ENCODE assay signal across 7 mouse cellular contexts in the genomic region with DNA sequence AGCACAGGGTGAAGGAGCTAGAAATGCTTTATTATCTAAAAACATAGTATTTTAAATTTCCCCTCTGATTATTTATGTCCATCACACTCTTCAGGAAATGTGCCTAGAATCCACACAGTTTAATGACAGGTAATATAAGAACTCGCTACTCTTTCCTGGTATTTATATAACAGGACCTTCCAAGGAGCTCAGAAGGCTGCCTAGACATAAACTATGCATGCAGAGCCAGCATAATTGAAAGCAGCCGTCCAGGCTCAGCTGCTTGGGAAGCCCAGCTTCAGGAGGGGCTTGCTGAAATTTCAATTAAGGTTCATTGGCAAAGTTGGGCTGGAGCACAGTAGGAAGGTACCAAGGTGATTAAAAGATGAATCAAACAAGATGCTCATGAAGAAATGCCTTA. TPM values are rescaled to one million over a fixed set of nuclear protein-coding genes. Genes with fewer than 3 reads are reported as not detected.
DNase-seq lines count a peak whose midpoint lies in the region; ATAC-seq and TF ChIP-seq lines count a peak whose summit lies in the region.

No protein-coding gene starts in this region.

- H3K27me3 ChIP-seq in heart, postnatal 0 days (ENCODE audit: control insufficient read depth, insufficient read depth, low read length) = no peaks in the 10 kb centered on the region
- H3K27me3 ChIP-seq in liver, embryonic 16.5 days (ENCODE audit: control insufficient read depth, insufficient read depth, low read depth, low read length) = no peaks in the 10 kb centered on the region
- H3K27me3 ChIP-seq in thymus, adult 2 months (ENCODE audit: control insufficient read depth, insufficient read depth, low read length) = no peaks in the 10 kb centered on the region

- TF ChIP-seq CTCF in heart, postnatal 0 days (IDR thresholded peaks at IDR 0.05; ENCODE audit: low read depth) = no peak
- no peak for TF ChIP-seq CTCF in thymus, adult 2 months (IDR thresholded peaks at IDR 0.05; ENCODE audit: borderline replicate concordance, control insufficient read depth, extremely low read depth, insufficient read depth, low read length, poor library complexity)

- H3K27ac ChIP-seq in heart, postnatal 0 days (ENCODE audit: low read depth) = peak overlapping the region; percentile 87
- H3K27ac ChIP-seq in liver, embryonic 16.5 days (ENCODE audit: low read length) = no peak overlapping the region
- no peak overlapping the region for H3K27ac ChIP-seq in thymus, adult 2 months (ENCODE audit: control insufficient read depth, insufficient read depth, low read length)

- no peaks in the 10 kb centered on the region for H3K9me3 ChIP-seq in heart, postnatal 0 days (replicated peaks; ENCODE audit: control insufficient read depth, low read length)
- no peaks in the 10 kb centered on the region for H3K9me3 ChIP-seq in liver, embryonic 16.5 days (replicated peaks; ENCODE audit: control insufficient read depth, low read length)

- H3K4me1 ChIP-seq in heart, postnatal 0 days (ENCODE audit: control insufficient read depth, insufficient read depth) = peaks cover 14% of the 10 kb centered on the region
- no peaks in the 10 kb centered on the region for H3K4me1 ChIP-seq in liver, embryonic 16.5 days (ENCODE audit: control insufficient read depth, low read depth, low read length)
- H3K4me1 ChIP-seq in thymus, adult 2 months (replicated peaks; ENCODE audit: control insufficient read depth, insufficient read depth, low read length) = no peaks in the 10 kb centered on the region

- DNase-seq in 3T3-L1 (ENCODE audit: low read depth, low spot score) (peak; percentile 56), NIH3T3 (ENCODE audit: low read depth) (peak; percentile 73)
- no peak for DNase-seq in heart, postnatal 0 days (ENCODE audit: low spot score)
- no peak for DNase-seq in urinary bladder, postnatal 25 days (ENCODE audit: low spot score)
- DNase-seq in thymus, adult 2 months = no peak
- DNase-seq in spleen, adult 18-20 months = no peak

- peak overlapping the region; percentile 82 for H3K4me2 ChIP-seq in heart, postnatal 0 days (ENCODE audit: low read depth, low read length)
- peak overlapping the region; percentile 56 for H3K4me2 ChIP-seq in liver, embryonic 16.5 days (ENCODE audit: low read depth, low read length)

- WGBS in heart, postnatal 0 days = 23% methylated on average over 2 of the region's 2 CpGs
- 30% methylated on average over 2 of the region's 2 CpGs for WGBS in liver, embryonic 16.5 days (ENCODE audit: insufficient replicate concordance)
- 61% methylated on average over 2 of the region's 2 CpGs for WGBS in thymus, adult 2 months

- no peak overlapping the region; the same call in 1 of the 2 replicates for H3K9ac ChIP-seq in heart, postnatal 0 days (replicated peaks; ENCODE audit: low read depth, low read length)
- H3K9ac ChIP-seq in liver, embryonic 16.5 days (ENCODE audit: low read depth, low read length) = no peak overlapping the region

- no peak for ATAC-seq in heart, postnatal 0 days (ENCODE audit: insufficient read depth, low read depth)
- ATAC-seq in liver, embryonic 16.5 days (ENCODE audit: low read depth) = no peak

- peak overlapping the region; percentile 64 for H3K4me3 ChIP-seq in heart, postnatal 0 days (ENCODE audit: low read depth, low read length)
- peak overlapping the region; percentile 50 for H3K4me3 ChIP-seq in liver, embryonic 16.5 days (ENCODE audit: low read depth, low read length)
- H3K4me3 ChIP-seq in thymus, adult 2 months (ENCODE audit: control insufficient read depth, insufficient read depth, low read length) = no peak overlapping the region

- TF ChIP-seq POLR2A in thymus, adult 2 months (IDR thresholded peaks at IDR 0.05; ENCODE audit: control insufficient read depth, extremely low read depth, insufficient read depth, low read length, poor library complexity) = no peak

- TF ChIP-seq EP300 in heart, postnatal 0 days (IDR thresholded peaks at IDR 0.05; ENCODE audit: low read depth) = no peak

- peaks cover 15% of the 10 kb centered on the region for H3K36me3 ChIP-seq in heart, postnatal 0 days (replicated peaks; ENCODE audit: control insufficient read depth, insufficient read depth, low read length)
- peaks cover 5% of the 10 kb centered on the region; the same call in 1 of the 2 replicates for H3K36me3 ChIP-seq in liver, embryonic 16.5 days (ENCODE audit: control insufficient read depth, insufficient read depth)
- H3K36me3 ChIP-seq in thymus, adult 2 months (ENCODE audit: control insufficient read depth, insufficient read depth, low read length) = no peaks in the 10 kb centered on the region

RNA-seq across cellular contexts. Expression of a gene that starts 2.2 kb away (rescaled TPM):
- total RNA-seq in heart, postnatal 0 days (2014; rRNA removed; ENCODE audit: low replicate concordance) = 52.1 and 62.4 TPM in 2 replicates
- 49.3 and 51.3 TPM in 2 replicates for polyA plus RNA-seq in heart, postnatal 0 days (2015; fragmentation: Nextera tagmentation; extraction: Ambion mirVana)
- 109 and 110 TPM in 2 replicates for polyA plus RNA-seq in liver, embryonic 16.5 days (2015; fragmentation: Nextera tagmentation; extraction: Ambion mirVana)
- polyA plus RNA-seq in thymus, adult 2 months (2012; rRNA removed) = 26.2 and 31.3 TPM in 2 replicates

Comparison
In these comparisons a context has a peak if more than half of its experiments do, and no peak if none do; other contexts are left out.
1. DNase-seq: peak in 3T3-L1 (single experiment) and NIH3T3 (single experiment); none in heart, postnatal 0 days (single experiment), urinary bladder, postnatal 25 days (single experiment), thymus, adult 2 months (single experiment) and spleen, adult 18-20 months (0 of 2).